Mouse (Mus musculus) hindbrain, embryonic 11.5 days (tissue): ENCODE data around the gene A630089N07Rik. TPM values are rescaled to one million over a fixed set of nuclear protein-coding genes. Genes with fewer than 3 reads are reported as not detected.
"Not testable (repeated sequence)": the region's sequence is repeated elsewhere in the genome, so short reads cannot be mapped to it uniquely, and the experiment has no call there.

Source experiments
- ATAC-seq: fragments of 200-750 bp; cut with Nextera tagmentation; 2 replicates; pipeline ENCODE4 v1.8.0; 2017; ENCODE audit warnings: mild to moderate bottlenecking, moderate TSS enrichment, moderate library complexity; ENCODE audit not compliant: low FRiP score
- DNase-seq: peaks from one replicate; pipeline ENCODE4 v3.0.0-alpha.2; 2015; ENCODE audit warnings: low spot score
- H3K27ac ChIP-seq: fragments of 300-500 bp; sonication (generic); 2 replicates; pipeline ENCODE4 v1.5.1; 2014; ENCODE audit warnings: mild to moderate bottlenecking, low read depth, low read length
- H3K27me3 ChIP-seq: fragments of 300-500 bp; sonication (generic); 2 replicates; pipeline ENCODE4 v1.6.1; 2014; ENCODE audit warnings: mild to moderate bottlenecking, low read length, moderate library complexity, mixed read lengths; ENCODE audit not compliant: control insufficient read depth, insufficient read depth
- H3K36me3 ChIP-seq: fragments of 300-500 bp; sonication (generic); 2 replicates; pipeline ENCODE4 v1.6.1; 2014; ENCODE audit warnings: mild to moderate bottlenecking, low read length, moderate library complexity, mixed read lengths; ENCODE audit not compliant: control insufficient read depth, insufficient read depth
- H3K4me1 ChIP-seq: fragments of 300-500 bp; sonication (generic); replicated peaks from 2 replicates; pipeline ENCODE4 v1.6.1; 2014; ENCODE audit warnings: low read length, mixed read lengths; ENCODE audit not compliant: control insufficient read depth, insufficient read depth
- H3K4me2 ChIP-seq: fragments of 300-500 bp; sonication (generic); replicated peaks from 2 replicates; pipeline ENCODE4 v1.6.1; 2014; ENCODE audit warnings: mild to moderate bottlenecking, low read depth, low read length
- H3K4me3 ChIP-seq: fragments of 300-500 bp; sonication (generic); 2 replicates; pipeline ENCODE4 v1.5.1; 2014; ENCODE audit warnings: low read depth, low read length
- H3K9ac ChIP-seq: fragments of 300-500 bp; sonication (generic); 2 replicates; pipeline ENCODE4 v1.6.1; 2014; ENCODE audit warnings: low read depth, low read length
- H3K9me3 ChIP-seq: fragments of 300-500 bp; sonication (generic); 2 replicates; pipeline ENCODE4 v1.6.1; 2016; ENCODE audit warnings: low read length; ENCODE audit not compliant: control insufficient read depth
- WGBS: fragments of 180-500 bp; shearing (Covaris S2); extraction: QIAGEN DNeasy Blood & Tissue Kit; methylation state at CpG from one replicate; pipeline ENCODE4 v1.1.7; 2014; 5-methylcytosine and 5-hydroxymethylcytosine counted together
- polyA plus RNA-seq: library from polyadenylated mRNA; unstranded; fragments of >200 nt; fragmentation: Nextera tagmentation; extraction: Ambion mirVana; gene quantifications from 2 replicates; pipeline ENCODE4 v1.2.1, GENCODE M21; 2014

Gene A630089N07Rik
- polyA plus RNA-seq, result 24.6 and 26.7 TPM in 2 replicates

- H3K9ac ChIP-seq, result peak within 1 kb of the TSS; percentile 65
These were observed at the start of gene A630089N07Rik for GRCm38 (mm10) chr16:98081889-98082818. A630089N07Rik (minus strand) TSS chr16:98082450.

DNA sequence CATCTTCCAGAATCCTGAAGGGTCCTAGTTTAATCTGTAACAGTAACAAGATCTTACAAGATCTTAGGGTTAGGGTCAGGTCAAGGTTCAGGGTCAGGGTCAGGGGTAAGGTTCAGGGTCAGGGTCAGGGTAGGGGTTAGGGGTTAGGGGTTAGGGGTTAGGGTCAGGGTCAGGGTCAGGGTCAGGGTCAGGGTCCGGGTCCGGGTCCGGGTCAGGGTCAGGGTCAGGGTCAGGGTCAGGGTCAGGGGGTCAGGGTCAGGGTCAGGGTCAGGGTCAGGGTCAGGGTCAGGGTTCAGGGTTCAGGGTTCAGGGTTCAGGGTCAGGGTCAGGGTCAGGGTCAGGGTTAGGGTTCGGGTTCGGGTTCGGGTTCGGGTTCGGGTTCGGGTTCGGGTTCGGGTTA, 24.9 kb upstream of the A630089N07Rik start:
- Histone ChIP-seq H3K36me3 (no peaks in the 10 kb centered on the region), H3K27me3 (no peaks in the 10 kb centered on the region), H3K4me1 (no peaks in the 10 kb centered on the region; the same call in 1 of the 2 replicates), H3K9me3 (no peaks in the 10 kb centered on the region), H3K9ac (no peak overlapping the region), H3K4me3 (no peak overlapping the region), H3K4me2 (no peak overlapping the region), H3K27ac (no peak overlapping the region)
- no peak for ATAC-seq
- 96% methylated on average over 11 of the region's 11 CpGs for WGBS
- DNase-seq, result no peak

More at GRCm38 (mm10) chr16:98081889-98082818, at the start of gene A630089N07Rik:
- H3K9me3 ChIP-seq, H3K27me3 ChIP-seq, H3K4me1 ChIP-seq, H3K36me3 ChIP-seq: not testable (repeated sequence)
- 2% methylated on average over 25 of the region's 25 CpGs for WGBS
- H3K27ac ChIP-seq, result 0 out of 2 replicates have a peak within 1 kb of the TSS, but pooled peaks have one; percentile 68
- H3K4me3 ChIP-seq, result peak within 1 kb of the TSS; percentile 74
- DNase-seq (peak; percentile 91), ATAC-seq (peak; percentile 98)
- peak within 1 kb of the TSS; percentile 60 for H3K4me2 ChIP-seq

GRCm38 (mm10) chr16:98081550-98081888, 731 bp downstream of the A630089N07Rik start:
- H3K9me3 ChIP-seq, H3K27me3 ChIP-seq, H3K27ac ChIP-seq, H3K36me3 ChIP-seq, H3K4me1 ChIP-seq: not testable (repeated sequence)
- H3K4me3 ChIP-seq, result peak overlapping the region; percentile 74
- ATAC-seq (peak; percentile 63), DNase-seq (peak; percentile 39)
- H3K4me2 ChIP-seq, result peak overlapping the region; percentile 60
- 1% methylated on average over 9 of the region's 9 CpGs for WGBS
- peak overlapping the region; percentile 65 for H3K9ac ChIP-seq

- DNase-seq, result peak; percentile 9
- WGBS, result 77% methylated on average over 1 of the region's 1 CpGs
- not testable (repeated sequence) for ATAC-seq, H3K36me3 ChIP-seq, H3K4me1 ChIP-seq, H3K27ac ChIP-seq, H3K27me3 ChIP-seq, H3K9me3 ChIP-seq
- Histone ChIP-seq H3K4me3 (peak overlapping the region; percentile 74), H3K9ac (peak overlapping the region; percentile 65; the same call in 1 of the 2 replicates), H3K4me2 (peak overlapping the region; percentile 60)
These were observed 1.1 kb downstream of the A630089N07Rik start for GRCm38 (mm10) chr16:98081140-98081539.

DNA sequence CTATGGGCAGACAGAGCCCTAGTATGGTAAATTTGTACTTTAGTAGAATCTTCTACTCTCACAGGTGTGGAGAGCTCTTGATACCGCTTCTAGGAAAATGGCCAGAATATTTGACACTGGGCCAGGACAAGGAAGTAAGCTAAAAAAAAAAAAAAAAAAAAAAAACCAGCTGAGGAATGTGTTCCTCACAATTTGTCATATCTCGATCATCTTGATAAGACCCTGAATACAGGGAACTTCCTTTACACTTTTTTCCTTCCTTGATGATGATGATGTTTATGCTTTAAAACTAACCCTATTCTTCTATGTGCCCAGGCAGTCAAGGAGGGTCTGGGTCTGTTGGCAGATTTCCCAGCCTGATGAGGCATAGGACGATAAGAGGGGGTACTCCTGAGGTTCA, 2.9 kb downstream of the A630089N07Rik start:
- not testable (repeated sequence) for H3K9me3 ChIP-seq, H3K4me2 ChIP-seq, H3K9ac ChIP-seq, H3K4me1 ChIP-seq, H3K4me3 ChIP-seq, H3K36me3 ChIP-seq, H3K27ac ChIP-seq, H3K27me3 ChIP-seq, DNase-seq, ATAC-seq
- 93% methylated on average over 3 of the region's 3 CpGs for WGBS

GRCm38 (mm10) chr16:98041676-98042075, 40.6 kb downstream of the A630089N07Rik start:
- no peak for ATAC-seq
- H3K36me3 ChIP-seq, result no peaks in the 10 kb centered on the region
- H3K27ac ChIP-seq, result no peak overlapping the region
- H3K27me3 ChIP-seq, result no peaks in the 10 kb centered on the region
- peaks cover 3% of the 10 kb centered on the region; the same call in 1 of the 2 replicates for H3K9me3 ChIP-seq
- H3K4me1 ChIP-seq, result no peaks in the 10 kb centered on the region
- no peak overlapping the region for H3K4me2 ChIP-seq
- DNase-seq, result no peak
- no peak overlapping the region for H3K9ac ChIP-seq
- H3K4me3 ChIP-seq, result no peak overlapping the region
- WGBS, result 81% methylated on average over 2 of the region's 2 CpGs

DNA sequence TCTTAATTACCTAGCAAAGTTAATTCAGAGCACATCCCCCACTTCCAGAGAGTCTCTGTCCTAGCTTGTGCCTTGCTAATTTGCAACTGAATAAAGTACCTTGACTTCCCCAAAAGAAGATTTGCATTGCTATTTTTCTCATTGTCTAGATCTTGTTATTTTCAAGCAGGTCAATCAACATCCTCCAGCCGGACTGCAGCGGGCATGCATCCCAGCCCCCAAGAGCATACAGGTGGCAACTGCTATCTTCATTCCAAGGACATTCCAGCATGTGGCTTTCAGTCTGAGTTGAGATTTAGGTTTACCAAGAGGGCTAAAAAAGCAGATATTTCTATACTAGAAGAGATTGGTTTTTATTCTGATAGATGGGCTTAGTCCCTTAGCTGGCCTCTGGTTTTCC, 47.3 kb downstream of the A630089N07Rik start:
- 96% methylated on average over 2 of the region's 2 CpGs for WGBS
- H3K36me3 ChIP-seq, H3K9me3 ChIP-seq, H3K27ac ChIP-seq, ATAC-seq, DNase-seq, H3K4me2 ChIP-seq, H3K4me1 ChIP-seq, H3K27me3 ChIP-seq, H3K4me3 ChIP-seq, H3K9ac ChIP-seq: not testable (repeated sequence)

- not testable (repeated sequence) for H3K36me3 ChIP-seq, ATAC-seq, H3K27me3 ChIP-seq, H3K4me3 ChIP-seq, H3K4me2 ChIP-seq, DNase-seq, H3K9me3 ChIP-seq, H3K9ac ChIP-seq, H3K27ac ChIP-seq, H3K4me1 ChIP-seq
- 82% methylated on average over 8 of the region's 8 CpGs for WGBS
These were observed 56.1 kb downstream of the A630089N07Rik start for GRCm38 (mm10) chr16:98026186-98026585.
